8 mouse cellular contexts compared by ENCODE assay signal in genomic region chr4:140592217-140592759, GRCm38 (mm10).
DNase-seq lines count a peak whose midpoint lies in the region; ATAC-seq and TF ChIP-seq lines count a peak whose summit lies in the region.

No protein-coding gene starts in this region.

- peaks cover 7% of the 10 kb centered on the region for H3K27me3 ChIP-seq in CH12.LX (replicated peaks)
- H3K27me3 ChIP-seq in forebrain, embryonic 11.5 days (ENCODE audit: control insufficient read depth, insufficient read depth, low read length), result no peaks in the 10 kb centered on the region
- H3K27me3 ChIP-seq in lung, embryonic 16.5 days (ENCODE audit: control insufficient read depth, insufficient read depth, low read depth, low read length), result no peaks in the 10 kb centered on the region

- H3K4me2 ChIP-seq in CH12.LX (ENCODE audit: insufficient read depth, low read depth, poor library complexity, severe bottlenecking), result no peak overlapping the region
- H3K4me2 ChIP-seq in forebrain, embryonic 11.5 days (ENCODE audit: low read depth, low read length, severe bottlenecking), result no peak overlapping the region
- H3K4me2 ChIP-seq in lung, embryonic 16.5 days (ENCODE audit: low read depth, low read length), result no peak overlapping the region

- peak overlapping the region; percentile 12 to 66 (median 56) for H3K4me3 ChIP-seq in CH12.LX (replicated peaks in 1 of 3; ENCODE audit: low read depth in 2 of 3, low read length in 2 of 3, poor library complexity in 1 of 3)
- no peak overlapping the region for H3K4me3 ChIP-seq in forebrain, embryonic 11.5 days (ENCODE audit: low read depth, low read length)
- H3K4me3 ChIP-seq in lung, embryonic 16.5 days (ENCODE audit: low read length), result no peak overlapping the region

- H3K4me1 ChIP-seq in CH12.LX (ENCODE audit: control insufficient read depth in 1 of 2, insufficient read depth in 2 of 2), result peaks cover 5 to 40% of the 10 kb centered on the region in 2 experiments
- H3K4me1 ChIP-seq in forebrain, embryonic 11.5 days (replicated peaks; ENCODE audit: control insufficient read depth, insufficient read depth, low read length), result no peaks in the 10 kb centered on the region
- no peaks in the 10 kb centered on the region for H3K4me1 ChIP-seq in lung, embryonic 16.5 days (replicated peaks; ENCODE audit: control insufficient read depth, insufficient read depth, low read length)

- H3K79me2 ChIP-seq in CH12.LX (replicated peaks; ENCODE audit: control insufficient read depth, extremely low read depth, insufficient read depth, poor library complexity, severe bottlenecking), result no peaks in the 10 kb centered on the region

- intact Hi-C loops in heart, postnatal 25 days (cut with DNase I), result loop anchor here (1.0 to 2.0 kb wide), 2 partner anchors 82 to 123 kb away; no protein-coding TSS in a partner anchor

- 23% methylated on average over 11 of the region's 11 CpGs for WGBS in forebrain, embryonic 11.5 days
- 37% methylated on average over 11 of the region's 11 CpGs for WGBS in large intestine, adult 2 months
- 25% methylated on average over 11 of the region's 11 CpGs for WGBS in lung, embryonic 16.5 days

- ATAC-seq in forebrain, embryonic 11.5 days (replicated peaks; ENCODE audit: low FRiP score), result peak; percentile 63
- ATAC-seq in lung, embryonic 16.5 days (ENCODE audit: low read depth), result peak; percentile 75

- H3K36me3 ChIP-seq in CH12.LX (replicated peaks in 1 of 2; ENCODE audit: control insufficient read depth in 1 of 2, insufficient read depth in 1 of 2, low read length in 1 of 2), result peaks cover 0 to 10% of the 10 kb centered on the region in 2 experiments
- peaks cover 5% of the 10 kb centered on the region for H3K36me3 ChIP-seq in forebrain, embryonic 11.5 days (ENCODE audit: control insufficient read depth, insufficient read depth, low read length)
- peaks cover 8% of the 10 kb centered on the region; the same call in 1 of the 2 replicates for H3K36me3 ChIP-seq in lung, embryonic 16.5 days (ENCODE audit: control insufficient read depth, insufficient read depth, low read length)

- no peak for TF ChIP-seq POLR2A in CH12.LX (IDR thresholded peaks at IDR 0.05; ENCODE audit: low read depth, low read length)

- TF ChIP-seq CTCF in CH12.LX (conservative IDR thresholded peaks at IDR 0.05 in 1 of 2, IDR thresholded peaks at IDR 0.05 in 1 of 2; ENCODE audit: low read depth in 2 of 2, low read length in 2 of 2), result peak; percentile 39 to 88

- no peak for TF ChIP-seq EP300 in CH12.LX (IDR thresholded peaks at IDR 0.05; ENCODE audit: low read length)

- dilution Hi-C loops in CH12.LX (cut with MboI; ENCODE audit: extremely low pct_ligation_motif_present, extremely low pct_unique_long_range_greater_than_20kb, low sequenced_read_pairs), result no loop called here

- no peak overlapping the region for H3K27ac ChIP-seq in CH12.LX (ENCODE audit: insufficient read depth, low read depth)
- H3K27ac ChIP-seq in forebrain, embryonic 11.5 days (ENCODE audit: low read depth, low read length), result no peak overlapping the region
- no peak overlapping the region for H3K27ac ChIP-seq in lung, embryonic 16.5 days (ENCODE audit: low read length)

- DNase-seq in CH12.LX (ENCODE audit: extremely low read depth), result peak; percentile 91
- DNase-seq in brain, adult 2 months (ENCODE audit: low read depth, low spot score), result peak; percentile 84
- DNase-seq in forebrain, embryonic 11.5 days (ENCODE audit: low spot score), result peak; percentile 94
- DNase-seq in heart, postnatal 25 days (ENCODE audit: low spot score), result peak; percentile 59
- peak; percentile 67 for DNase-seq in large intestine, adult 2 months (ENCODE audit: low read depth, low spot score)
- peak; percentile 90 for DNase-seq in retina, embryonic 14.5 days (ENCODE audit: low spot score)
- peak; percentile 98 for DNase-seq in thymus, postnatal 4 days

- H3K9ac ChIP-seq in CH12.LX (ENCODE audit: insufficient read depth, low read depth), result no peak overlapping the region
- no peak overlapping the region for H3K9ac ChIP-seq in forebrain, embryonic 11.5 days (ENCODE audit: low read length)
- H3K9ac ChIP-seq in lung, embryonic 16.5 days (ENCODE audit: low read length), result no peak overlapping the region

- in situ Hi-C loops in CH12.LX (cut with MboI; ENCODE audit: low pct_ligation_motif_present, low pct_unique_long_range_greater_than_20kb, low sequenced_read_pairs), result loop anchor here (5.0 kb wide), 1 partner anchor 85 kb away; no protein-coding TSS in a partner anchor

- H3K9me3 ChIP-seq in CH12.LX (replicated peaks; ENCODE audit: low read length), result peaks cover 12% of the 10 kb centered on the region
- no peaks in the 10 kb centered on the region for H3K9me3 ChIP-seq in forebrain, embryonic 11.5 days (ENCODE audit: control insufficient read depth, low read length)
- H3K9me3 ChIP-seq in lung, embryonic 16.5 days (ENCODE audit: control insufficient read depth, low read length), result peaks cover 6% of the 10 kb centered on the region

- peak; percentile 85 for TF ChIP-seq RAD21 in CH12.LX (IDR thresholded peaks at IDR 0.05; ENCODE audit: low read depth, low read length)

TF ChIP-seq in CH12.LX, 34 proteins besides CTCF, POLR2A, EP300 and RAD21:
- TF ChIP-seq MXI1 (IDR thresholded peaks at IDR 0.05; ENCODE audit: low read depth, low read length), result peak; percentile 49; the same call in 1 of the 2 replicates
- peak; percentile 96 for TF ChIP-seq MYC (IDR thresholded peaks at IDR 0.05; ENCODE audit: low read depth, low read length)
- no peak for TF ChIP-seq PAX5 (IDR thresholded peaks at IDR 0.05; ENCODE audit: low read length)
- TF ChIP-seq GABPA (IDR thresholded peaks at IDR 0.05; ENCODE audit: insufficient replicate concordance, low read depth, low read length), result no peak
- no peak for TF ChIP-seq ZKSCAN1 (IDR thresholded peaks at IDR 0.05; ENCODE audit: borderline replicate concordance, low read depth, low read length)
- peak; percentile 56 for TF ChIP-seq SIN3A (IDR thresholded peaks at IDR 0.05; ENCODE audit: low read length)
- TF ChIP-seq NELFE (IDR thresholded peaks at IDR 0.05; ENCODE audit: low read depth, low read length), result peak; percentile 58
- TF ChIP-seq ZNF384 (IDR thresholded peaks at IDR 0.05; ENCODE audit: low read depth, low read length), result no peak
- no peak for TF ChIP-seq USF2 (conservative IDR thresholded peaks at IDR 0.05; ENCODE audit: low read depth, low read length)
- no peak for TF ChIP-seq ETS1 (conservative IDR thresholded peaks at IDR 0.05; ENCODE audit: low read depth, low read length)
- TF ChIP-seq TBP (conservative IDR thresholded peaks at IDR 0.05; ENCODE audit: low read depth, low read length), result 0 out of 2 replicates have a peak, but pooled peaks have one; percentile 22
- no peak for TF ChIP-seq BHLHE40 (IDR thresholded peaks at IDR 0.05; ENCODE audit: low read depth, low read length)
- no peak for TF ChIP-seq UBTF (IDR thresholded peaks at IDR 0.05; ENCODE audit: low read depth, low read length)
- TF ChIP-seq POLR2AphosphoS2 (IDR thresholded peaks at IDR 0.05; ENCODE audit: low read depth, low read length), result no peak
- TF ChIP-seq ELF1 (IDR thresholded peaks at IDR 0.05; ENCODE audit: low read depth, low read length), result peak; percentile 64
- no peak for TF ChIP-seq JUND (conservative IDR thresholded peaks at IDR 0.05; ENCODE audit: low read depth, low read length)
- TF ChIP-seq E2F4 (IDR thresholded peaks at IDR 0.05; ENCODE audit: insufficient replicate concordance, low read depth, low read length), result no peak
- no peak for TF ChIP-seq USF1 (IDR thresholded peaks at IDR 0.05; ENCODE audit: low read depth, low read length)
- TF ChIP-seq IRF4 (IDR thresholded peaks at IDR 0.05; ENCODE audit: low read depth, low read length), result no peak
- peak; percentile 92 for TF ChIP-seq SMC3 (IDR thresholded peaks at IDR 0.05; ENCODE audit: low read depth, low read length)
- TF ChIP-seq CHD1 (IDR thresholded peaks at IDR 0.05; ENCODE audit: low read depth, low read length), result no peak
- TF ChIP-seq MAX (IDR thresholded peaks at IDR 0.05; ENCODE audit: low read length), result peak; percentile 91
- peak; percentile 33; the same call in 1 of the 2 replicates for TF ChIP-seq ZC3H11A (IDR thresholded peaks at IDR 0.05; ENCODE audit: low read depth, low read length)
- no peak for TF ChIP-seq MAZ (IDR thresholded peaks at IDR 0.05; ENCODE audit: low read depth, low read length)
- 0 out of 2 replicates have a peak, but pooled peaks have one; percentile 37 for TF ChIP-seq HCFC1 (IDR thresholded peaks at IDR 0.05; ENCODE audit: low read depth, low read length)
- TF ChIP-seq JUN (IDR thresholded peaks at IDR 0.05; ENCODE audit: insufficient read depth, low read depth, low read length), result no peak
- no peak for TF ChIP-seq CHD2 (IDR thresholded peaks at IDR 0.05; ENCODE audit: low read length)
- no peak for TF ChIP-seq ZMIZ1 (IDR thresholded peaks at IDR 0.05; ENCODE audit: low read depth, low read length)
- 0 out of 2 replicates have a peak, but pooled peaks have one; percentile 19 for TF ChIP-seq MAFK (IDR thresholded peaks at IDR 0.05; ENCODE audit: insufficient replicate concordance, low read length)
- TF ChIP-seq KAT2A (IDR thresholded peaks at IDR 0.05; ENCODE audit: insufficient replicate concordance, low read length), result no peak
- no peak for TF ChIP-seq TCF12 (IDR thresholded peaks at IDR 0.05; ENCODE audit: low read depth, low read length)
- no peak for TF ChIP-seq NRF1 (IDR thresholded peaks at IDR 0.05; ENCODE audit: low read depth, low read length)
- no peak for TF ChIP-seq RCOR1 (conservative IDR thresholded peaks at IDR 0.05; ENCODE audit: low read depth, low read length)
- TF ChIP-seq MEF2A (IDR thresholded peaks at IDR 0.05; ENCODE audit: borderline replicate concordance, low read depth, low read length), result no peak
TF ChIP-seq in CH12.LX: peak in this region for 11.

Comparison
In these comparisons a context has a peak if more than half of its experiments do, and no peak if none do; other contexts are left out.
1. H3K4me3 ChIP-seq: peak in CH12.LX (3 of 3); none in forebrain, embryonic 11.5 days (single experiment) and lung, embryonic 16.5 days (single experiment).
2. Peak in every context shown above with its lines, with median percentiles within 50 percentile points of each other: DNase-seq.